Mouse (Mus musculus): ENCODE results near the gene Ubl7. TPM values are rescaled to one million over a fixed set of nuclear protein-coding genes. Genes with fewer than 3 reads are reported as not detected.

Ubl7 gene
- total and polyA plus RNA-seq, 3 experiments = 24.7 to 81.1 (median 37.3) TPM

DNA sequence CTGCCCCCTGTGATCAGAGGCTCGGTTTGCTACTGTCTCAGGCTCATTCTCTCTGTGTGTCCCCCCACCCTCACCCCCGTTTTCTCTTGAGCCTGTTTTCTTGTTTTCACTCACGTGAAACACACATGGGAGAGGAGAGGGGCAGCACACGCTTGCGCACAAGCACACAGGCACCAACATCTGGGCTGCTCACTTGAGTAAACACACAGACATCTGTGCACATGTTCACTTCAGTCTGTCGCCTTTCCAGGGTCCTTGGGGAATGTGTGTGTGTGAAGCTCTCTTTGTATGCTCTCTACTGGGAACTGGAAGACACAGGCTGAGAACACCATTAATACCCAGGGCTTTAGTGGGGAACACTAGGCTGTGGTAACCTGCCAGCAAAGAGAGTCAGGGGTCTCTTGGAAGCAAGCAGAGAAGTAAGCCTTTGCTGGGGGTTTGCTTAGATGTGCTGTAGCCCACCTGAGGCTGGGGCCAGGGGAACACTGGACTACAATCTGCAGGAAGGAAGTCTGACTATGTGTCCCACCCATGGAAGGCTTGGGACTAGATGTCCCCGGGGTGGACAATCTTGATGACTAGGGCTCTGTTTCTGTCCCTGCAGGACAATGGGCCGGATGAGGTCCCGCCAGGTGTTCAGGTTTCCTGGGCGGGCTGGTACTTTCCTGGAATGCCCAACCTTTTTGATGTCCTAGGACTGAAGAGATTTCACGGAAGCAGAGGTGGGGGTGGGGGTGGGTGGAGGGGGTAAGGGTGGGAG, 59.1 kb downstream of the Ubl7 start:
- in situ Hi-C loops (cut with MboI; ENCODE audit: low pct_ligation_motif_present, low pct_unique_long_range_greater_than_20kb, low sequenced_read_pairs) (no loop called here), dilution Hi-C loops (cut with MboI; ENCODE audit: extremely low pct_ligation_motif_present, extremely low pct_unique_long_range_greater_than_20kb, low sequenced_read_pairs) (no loop called here)
- H3K9me3 ChIP-seq (replicated peaks; ENCODE audit: low read length) = no peaks in the 10 kb centered on the region
- H3K27me3 ChIP-seq (replicated peaks) = no peaks in the 10 kb centered on the region
- no peak overlapping the region for H3K4me3 ChIP-seq (replicated peaks in 1 of 3; ENCODE audit: low read depth in 2 of 3, low read length in 2 of 3, poor library complexity in 1 of 3)
- H3K4me2 ChIP-seq (ENCODE audit: insufficient read depth, low read depth, poor library complexity, severe bottlenecking) = no peak overlapping the region
- peaks cover 71 to 98% of the 10 kb centered on the region in 2 experiments for H3K4me1 ChIP-seq (ENCODE audit: control insufficient read depth in 1 of 2, insufficient read depth in 2 of 2)
- H3K9ac ChIP-seq (ENCODE audit: insufficient read depth, low read depth) = peak overlapping the region; percentile 39; the same call in 1 of the 2 replicates
- DNase-seq (ENCODE audit: extremely low read depth) = no peak
- H3K36me3 ChIP-seq (replicated peaks in 1 of 2; ENCODE audit: control insufficient read depth in 1 of 2, insufficient read depth in 1 of 2, low read length in 1 of 2) = no peaks in the 10 kb centered on the region
- TF ChIP-seq BHLHE40 (IDR thresholded peaks at IDR 0.05; ENCODE audit: low read depth, low read length) (peak; percentile 98), UBTF (IDR thresholded peaks at IDR 0.05; ENCODE audit: low read depth, low read length) (no peak), ETS1 (conservative IDR thresholded peaks at IDR 0.05; ENCODE audit: low read depth, low read length) (peak; percentile 90), MYC (IDR thresholded peaks at IDR 0.05; ENCODE audit: low read depth, low read length) (peak; percentile 43; the same call in 1 of the 2 replicates), TBP (conservative IDR thresholded peaks at IDR 0.05; ENCODE audit: low read depth, low read length) (no peak), MXI1 (IDR thresholded peaks at IDR 0.05; ENCODE audit: low read depth, low read length) (peak; percentile 76), MEF2A (IDR thresholded peaks at IDR 0.05; ENCODE audit: borderline replicate concordance, low read depth, low read length) (0 out of 2 replicates have a peak, but pooled peaks have one; percentile 56), RCOR1 (conservative IDR thresholded peaks at IDR 0.05; ENCODE audit: low read depth, low read length) (no peak), HCFC1 (IDR thresholded peaks at IDR 0.05; ENCODE audit: low read depth, low read length) (no peak), IRF4 (IDR thresholded peaks at IDR 0.05; ENCODE audit: low read depth, low read length) (peak; percentile 64; the same call in 1 of the 2 replicates), TCF12 (IDR thresholded peaks at IDR 0.05; ENCODE audit: low read depth, low read length) (peak; percentile 77), NRF1 (IDR thresholded peaks at IDR 0.05; ENCODE audit: low read depth, low read length) (peak; percentile 79), EP300 (IDR thresholded peaks at IDR 0.05; ENCODE audit: low read length) (peak; percentile 62), NELFE (IDR thresholded peaks at IDR 0.05; ENCODE audit: low read depth, low read length) (no peak), MAZ (IDR thresholded peaks at IDR 0.05; ENCODE audit: low read depth, low read length) (no peak), USF2 (conservative IDR thresholded peaks at IDR 0.05; ENCODE audit: low read depth, low read length) (no peak), MAX (IDR thresholded peaks at IDR 0.05; ENCODE audit: low read length) (0 out of 2 replicates have a peak, but pooled peaks have one; percentile 64)
- peak overlapping the region; percentile 99 for H3K27ac ChIP-seq (ENCODE audit: insufficient read depth, low read depth)
- H3K79me2 ChIP-seq (replicated peaks; ENCODE audit: control insufficient read depth, extremely low read depth, insufficient read depth, poor library complexity, severe bottlenecking) = no peaks in the 10 kb centered on the region

DNA sequence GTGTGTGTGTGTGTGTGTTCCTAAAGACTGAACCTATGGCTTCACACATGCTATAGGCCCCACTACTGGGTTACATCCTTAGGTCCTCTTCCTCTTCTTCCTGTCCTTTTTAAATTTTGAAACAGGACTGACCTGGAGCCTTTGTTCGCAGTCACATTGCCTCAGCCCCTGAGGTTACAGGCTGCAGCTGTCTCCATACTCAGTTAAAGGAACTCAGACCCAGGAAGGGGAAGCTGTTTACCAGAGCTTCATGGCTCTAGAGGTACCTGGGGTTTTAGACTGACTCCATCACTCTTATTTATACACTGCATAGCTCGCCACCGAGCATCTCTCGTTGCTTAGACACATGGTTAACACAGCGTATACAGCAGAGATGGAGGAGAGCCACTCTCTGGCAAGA, 60.6 kb downstream of the Ubl7 start:
- in situ Hi-C loops (cut with MboI; ENCODE audit: low pct_ligation_motif_present, low pct_unique_long_range_greater_than_20kb, low sequenced_read_pairs) (no loop called here), dilution Hi-C loops (cut with MboI; ENCODE audit: extremely low pct_ligation_motif_present, extremely low pct_unique_long_range_greater_than_20kb, low sequenced_read_pairs) (no loop called here)
- peaks cover 1% of the 10 kb centered on the region for H3K9me3 ChIP-seq (replicated peaks; ENCODE audit: low read length)
- peak overlapping the region; percentile 42 for H3K9ac ChIP-seq (ENCODE audit: insufficient read depth, low read depth)
- H3K4me1 ChIP-seq (ENCODE audit: control insufficient read depth in 1 of 2, insufficient read depth in 2 of 2) = peaks cover 67 to 97% of the 10 kb centered on the region in 2 experiments
- no peaks in the 10 kb centered on the region for H3K36me3 ChIP-seq (replicated peaks in 1 of 2; ENCODE audit: control insufficient read depth in 1 of 2, insufficient read depth in 1 of 2, low read length in 1 of 2)
- no peak for DNase-seq (ENCODE audit: extremely low read depth)
- H3K27me3 ChIP-seq (replicated peaks) = no peaks in the 10 kb centered on the region
- no peaks in the 10 kb centered on the region for H3K79me2 ChIP-seq (replicated peaks; ENCODE audit: control insufficient read depth, extremely low read depth, insufficient read depth, poor library complexity, severe bottlenecking)
- peak overlapping the region; percentile 98 for H3K27ac ChIP-seq (ENCODE audit: insufficient read depth, low read depth)
- H3K4me2 ChIP-seq (ENCODE audit: insufficient read depth, low read depth, poor library complexity, severe bottlenecking) = no peak overlapping the region
- TF ChIP-seq NELFE (IDR thresholded peaks at IDR 0.05; ENCODE audit: low read depth, low read length) = no peak
- TF ChIP-seq NRF1 (IDR thresholded peaks at IDR 0.05; ENCODE audit: low read depth, low read length) = no peak
- TF ChIP-seq ZKSCAN1 (IDR thresholded peaks at IDR 0.05; ENCODE audit: borderline replicate concordance, low read depth, low read length) = no peak
- TF ChIP-seq TBP (conservative IDR thresholded peaks at IDR 0.05; ENCODE audit: low read depth, low read length) = no peak
- TF ChIP-seq PAX5 (IDR thresholded peaks at IDR 0.05; ENCODE audit: low read length) = no peak
- H3K4me3 ChIP-seq (replicated peaks in 1 of 3; ENCODE audit: low read depth in 2 of 3, low read length in 2 of 3, poor library complexity in 1 of 3) = peak overlapping the region in 1 of 3 experiments; percentile 13
